Mouse (Mus musculus) ES-Bruce4 (cell line): ENCODE data around the gene Pex14.

Experiments used
- CTCF ChIP-seq: IDR thresholded peaks from one replicate; pipeline ENCODE4 v1.8.1; 2011; ENCODE audit warnings: low read depth, low read length
- EP300 ChIP-seq: IDR thresholded peaks from 2 replicates; pipeline ENCODE4 v1.6.1; 2011; ENCODE audit warnings: low read depth, low read length; ENCODE audit not compliant: insufficient read depth
- POLR2A ChIP-seq: IDR thresholded peaks from one replicate; pipeline ENCODE4 v1.8.1; 2011; ENCODE audit warnings: low read length; ENCODE audit not compliant: insufficient read depth

DNA sequence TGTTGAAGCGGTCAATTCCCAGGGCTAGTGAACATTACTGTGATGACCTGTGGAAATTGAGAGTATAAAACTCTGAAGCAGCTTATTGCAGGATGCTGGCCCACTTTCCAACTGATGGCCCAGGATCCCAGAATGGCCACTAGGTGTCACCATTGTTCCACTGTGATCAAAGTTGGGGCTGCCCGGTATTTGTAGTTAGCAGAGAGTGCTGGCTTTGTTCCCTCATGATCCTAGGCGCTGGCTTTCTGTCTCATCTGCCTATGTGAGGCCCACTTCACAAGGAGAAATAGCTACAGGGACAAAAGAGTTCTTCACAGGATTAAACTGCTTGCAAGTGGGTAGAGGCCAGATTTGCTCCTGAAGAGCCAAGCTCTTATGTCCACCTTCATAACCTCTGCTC is 44.8 kb upstream of the Pex14 start:
- TF ChIP-seq POLR2A (no peak), CTCF (peak; percentile 87), EP300 (no peak)
